Mouse (Mus musculus) stomach, postnatal 0 days (tissue): ENCODE data around the gene Mtap. TPM values are rescaled to one million over a fixed set of nuclear protein-coding genes. Genes with fewer than 3 reads are reported as not detected.

Experiments used
- ATAC-seq: fragments of 200-750 bp; cut with Nextera tagmentation; 2 replicates; pipeline ENCODE4 v1.8.0; 2017; ENCODE audit not compliant: low FRiP score, low TSS enrichment
- DNase-seq: peaks from one replicate; pipeline ENCODE4 v3.0.0-alpha.2; 2016; ENCODE audit warnings: low spot score
- H3K27ac ChIP-seq: fragments of 300-500 bp; sonication (generic); replicated peaks from 2 replicates; pipeline ENCODE4 v1.5.1; 2014; ENCODE audit warnings: mild to moderate bottlenecking, control low read depth
- H3K27me3 ChIP-seq: fragments of 300-500 bp; sonication (generic); 2 replicates; pipeline ENCODE4 v1.6.1; 2014; ENCODE audit warnings: low read length; ENCODE audit not compliant: control insufficient read depth, insufficient read depth
- H3K36me3 ChIP-seq: fragments of 300-500 bp; sonication (generic); 2 replicates; pipeline ENCODE4 v1.6.1; 2014; ENCODE audit warnings: low read length, mixed read lengths; ENCODE audit not compliant: control insufficient read depth, insufficient read depth
- H3K4me1 ChIP-seq: fragments of 300-500 bp; sonication (generic); replicated peaks from 2 replicates; pipeline ENCODE4 v1.6.1; 2014; ENCODE audit warnings: antibody characterized with exemption; ENCODE audit not compliant: control insufficient read depth, insufficient read depth
- H3K4me2 ChIP-seq: fragments of 300-500 bp; sonication (generic); replicated peaks from 2 replicates; pipeline ENCODE4 v1.6.1; 2014; ENCODE audit warnings: low read depth, mild to moderate bottlenecking, control low read depth, moderate library complexity
- H3K4me3 ChIP-seq: fragments of 300-500 bp; sonication (generic); 2 replicates; pipeline ENCODE4 v1.5.1; 2014; ENCODE audit warnings: low read depth, low read length, control low read depth
- H3K9ac ChIP-seq: fragments of 300-500 bp; sonication (generic); 2 replicates; pipeline ENCODE4 v1.6.1; 2014; ENCODE audit warnings: mild to moderate bottlenecking, low read length, control low read depth, mixed read lengths
- H3K9me3 ChIP-seq: fragments of 300-500 bp; sonication (generic); 2 replicates; pipeline ENCODE4 v1.6.1; 2016; ENCODE audit warnings: low read length; ENCODE audit not compliant: control insufficient read depth
- CTCF ChIP-seq: IDR thresholded peaks from 2 replicates; pipeline ENCODE4 v1.5.1; 2016; ENCODE audit warnings: antibody characterized with exemption, low read depth, mild to moderate bottlenecking, moderate library complexity
- EP300 ChIP-seq: optimal IDR thresholded peaks from 2 replicates; pipeline ENCODE3; 2016; ENCODE audit warnings: antibody characterized with exemption
- WGBS: fragments of 180-500 bp; shearing (Covaris S2); extraction: QIAGEN DNeasy Blood & Tissue Kit; methylation state at CpG from one replicate; pipeline ENCODE4 v1.1.7; 2014; 5-methylcytosine and 5-hydroxymethylcytosine counted together
- polyA plus RNA-seq: library from polyadenylated mRNA; unstranded; fragments of >200 nt; fragmentation: Nextera tagmentation; extraction: Ambion mirVana; gene quantifications from 2 replicates; pipeline ENCODE4 v1.2.1, GENCODE M21; 2015

The Mtap gene
- polyA plus RNA-seq, 1 experiment from 2014 or later, result 23.9 TPM

- no peak overlapping the region for H3K4me2 ChIP-seq
- TF ChIP-seq EP300, result no peak
- TF ChIP-seq CTCF, result no peak
- DNase-seq (peak; percentile 45), ATAC-seq (no peak)
- no peak overlapping the region for H3K9ac ChIP-seq
- no peaks in the 10 kb centered on the region; the same call in 1 of the 2 replicates for H3K4me1 ChIP-seq
- H3K27ac ChIP-seq, result no peak overlapping the region
- H3K9me3 ChIP-seq, result no peaks in the 10 kb centered on the region
- H3K4me3 ChIP-seq, result no peak overlapping the region
- no peaks in the 10 kb centered on the region for H3K27me3 ChIP-seq
- WGBS, result 53% methylated on average over 5 of the region's 5 CpGs
- H3K36me3 ChIP-seq, result no peaks in the 10 kb centered on the region
Measured at GRCm38 (mm10) chr4:89140832-89141231, 3.9 kb downstream of the Mtap start.

DNA sequence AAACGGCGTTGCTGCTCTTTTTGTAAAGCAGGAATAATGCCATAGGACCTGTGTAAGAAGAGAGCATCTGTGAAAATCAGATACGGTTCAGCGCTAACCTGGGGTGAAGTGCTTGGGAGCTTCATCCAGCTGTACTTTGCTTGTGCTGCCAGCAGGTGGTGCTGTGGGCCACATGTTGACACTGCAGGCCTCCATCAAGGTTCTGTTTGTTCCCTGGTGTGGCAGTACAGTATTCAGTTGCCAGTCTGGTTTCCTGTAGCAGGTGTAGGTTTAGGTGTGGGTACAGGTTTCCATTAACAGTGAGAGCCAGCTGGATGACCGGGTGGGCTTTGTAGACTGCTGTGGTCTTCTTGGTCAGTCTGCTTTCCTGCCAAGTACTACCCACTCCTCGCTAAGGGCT is 8.5 kb downstream of the Mtap start:
- H3K4me2 ChIP-seq, result no peak overlapping the region
- H3K4me1 ChIP-seq, result no peaks in the 10 kb centered on the region
- DNase-seq, result peak; percentile 82
- no peaks in the 10 kb centered on the region; the same call in 1 of the 2 replicates for H3K36me3 ChIP-seq
- no peak overlapping the region for H3K4me3 ChIP-seq
- WGBS, result 42% methylated on average over 6 of the region's 6 CpGs
- peak; percentile 77 for ATAC-seq
- H3K9ac ChIP-seq, result no peak overlapping the region
- H3K27ac ChIP-seq, result no peak overlapping the region
- H3K27me3 ChIP-seq, result no peaks in the 10 kb centered on the region
- H3K9me3 ChIP-seq, result no peaks in the 10 kb centered on the region
- TF ChIP-seq CTCF (peak; percentile 95), EP300 (no peak)

GRCm38 (mm10) chr4:89146291-89146690 is 9.4 kb downstream of the Mtap start:
- DNase-seq (no peak), ATAC-seq (no peak)
- WGBS, result 43% methylated on average over 3 of the region's 3 CpGs
- Histone ChIP-seq H3K4me3 (no peak overlapping the region), H3K36me3 (no peaks in the 10 kb centered on the region; the same call in 1 of the 2 replicates), H3K9me3 (no peaks in the 10 kb centered on the region), H3K27me3 (no peaks in the 10 kb centered on the region), H3K4me1 (no peaks in the 10 kb centered on the region), H3K9ac (no peak overlapping the region), H3K4me2 (no peak overlapping the region), H3K27ac (no peak overlapping the region)
- TF ChIP-seq CTCF (peak; percentile 83), EP300 (no peak)

DNA sequence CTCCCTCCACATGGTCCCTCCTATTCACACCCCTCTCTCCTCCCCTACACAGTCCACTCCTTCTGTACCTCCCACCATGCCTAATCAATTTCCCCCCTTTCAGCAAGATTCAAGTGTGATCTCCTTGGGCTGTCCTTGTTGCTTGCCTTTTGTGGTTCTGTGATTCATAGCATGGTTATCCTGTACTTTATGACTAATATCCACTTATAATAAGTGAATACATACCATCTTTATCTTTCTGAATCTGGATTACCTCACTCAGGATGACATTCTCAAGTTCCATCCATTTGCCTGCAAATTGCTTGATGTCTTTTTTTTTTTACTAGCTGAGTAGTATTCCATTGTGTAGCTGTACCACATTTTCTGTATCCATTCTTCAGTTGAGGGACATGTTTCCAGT is 12.3 kb downstream of the Mtap start:
- ATAC-seq, result no peak

DNA sequence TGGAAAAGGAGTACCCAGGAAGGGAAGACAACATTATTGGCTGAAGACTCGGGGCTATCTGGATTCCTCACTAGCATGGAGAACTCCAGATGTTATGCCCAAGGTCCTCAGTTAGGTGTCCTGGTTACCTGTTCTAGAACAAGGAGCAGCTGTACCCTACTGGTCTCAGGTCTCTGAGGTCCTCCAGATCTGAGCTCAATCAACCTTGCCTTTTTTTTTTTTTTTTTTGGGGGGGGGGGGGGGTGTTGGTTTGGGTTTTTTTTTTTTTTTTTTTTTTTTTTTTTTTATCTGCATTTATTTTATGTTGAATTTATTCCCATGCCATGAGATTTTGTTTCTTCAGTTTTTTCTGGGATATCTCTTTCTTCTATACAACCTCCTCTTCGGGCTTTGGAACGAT is 24.5 kb downstream of the Mtap start:
- H3K27me3 ChIP-seq, result no peaks in the 10 kb centered on the region
- 86% methylated on average over 3 of the region's 3 CpGs for WGBS
- H3K9me3 ChIP-seq, result no peaks in the 10 kb centered on the region
- no peaks in the 10 kb centered on the region for H3K4me1 ChIP-seq
- TF ChIP-seq CTCF (no peak), EP300 (no peak)
- DNase-seq, result no peak
- H3K4me2 ChIP-seq, result no peak overlapping the region
- no peak for ATAC-seq
- H3K36me3 ChIP-seq, result peaks cover 8% of the 10 kb centered on the region
- no peak overlapping the region for H3K9ac ChIP-seq
- no peak overlapping the region for H3K27ac ChIP-seq
- no peak overlapping the region for H3K4me3 ChIP-seq

More for the DNA sequence above, 12.3 kb downstream of the Mtap start:
- no peak overlapping the region for H3K4me3 ChIP-seq
- H3K27ac ChIP-seq, result no peak overlapping the region
- H3K4me2 ChIP-seq, result no peak overlapping the region
- H3K4me1 ChIP-seq, result no peaks in the 10 kb centered on the region
- H3K9ac ChIP-seq, result no peak overlapping the region
- no peaks in the 10 kb centered on the region; the same call in 1 of the 2 replicates for H3K36me3 ChIP-seq
- no peaks in the 10 kb centered on the region for H3K9me3 ChIP-seq
- no peaks in the 10 kb centered on the region for H3K27me3 ChIP-seq
- no peak for DNase-seq
- no peak for TF ChIP-seq EP300

GRCm38 (mm10) chr4:89162496-89162895 is 25.6 kb downstream of the Mtap start:
- Histone ChIP-seq H3K27me3 (no peaks in the 10 kb centered on the region), H3K36me3 (peaks cover 6% of the 10 kb centered on the region), H3K4me3 (no peak overlapping the region), H3K4me1 (no peaks in the 10 kb centered on the region), H3K4me2 (no peak overlapping the region), H3K9ac (no peak overlapping the region), H3K9me3 (no peaks in the 10 kb centered on the region), H3K27ac (no peak overlapping the region)
- 39% methylated on average over 5 of the region's 5 CpGs for WGBS
- DNase-seq (no peak), ATAC-seq (no peak)
- TF ChIP-seq CTCF (no peak), EP300 (no peak)
